Mouse (Mus musculus): ENCODE data around the gene Slu7.
A peak's percentile ranks its signal among the peaks of the same experiment; 100 is the strongest.

Gene Slu7

GRCm38 (mm10) chr11:43424386-43424785 is 9.2 kb upstream of the Slu7 start:
- DNase-seq (ENCODE audit: low read depth, low spot score): no peak

GRCm38 (mm10) chr11:43425166-43425709 is 8.3 kb upstream of the Slu7 start:
- DNase-seq (ENCODE audit: low read depth, low spot score): no peak

GRCm38 (mm10) chr11:43425824-43426413 is 7.6 kb upstream of the Slu7 start, which contains the start of gene Pttg1:
Gene Pttg1 (minus strand): TSS chr11:43426251.
- DNase-seq (ENCODE audit: low read depth, low spot score): peak; percentile 84

GRCm38 (mm10) chr11:43426414-43426884 is 7.1 kb upstream of the Slu7 start:
- DNase-seq (ENCODE audit: low read depth, low spot score): peak; percentile 48

- DNase-seq (ENCODE audit: low read depth, low spot score): no peak
These were observed 472 bp downstream of the Slu7 start for GRCm38 (mm10) chr11:43434024-43434407.

- DNase-seq (ENCODE audit: low read depth, low spot score): no peak
These were observed 7.6 kb downstream of the Slu7 start for GRCm38 (mm10) chr11:43441121-43441520.

- DNase-seq (ENCODE audit: low read depth, low spot score): no peak
These were observed 9.6 kb downstream of the Slu7 start for GRCm38 (mm10) chr11:43443183-43443582.

- no peak for DNase-seq (ENCODE audit: low read depth, low spot score)
These were observed 16.4 kb downstream of the Slu7 start for GRCm38 (mm10) chr11:43449916-43450315.

GRCm38 (mm10) chr11:43451322-43451721 is 17.8 kb downstream of the Slu7 start:
- DNase-seq (ENCODE audit: low read depth, low spot score): no peak

GRCm38 (mm10) chr11:43452266-43452665 is 18.7 kb downstream of the Slu7 start:
- DNase-seq (ENCODE audit: low read depth, low spot score): no peak

GRCm38 (mm10) chr11:43463204-43463603 is 29.7 kb downstream of the Slu7 start:
- DNase-seq (ENCODE audit: low read depth, low spot score): no peak

- DNase-seq (ENCODE audit: low read depth, low spot score): no peak
These were observed 36.6 kb downstream of the Slu7 start for GRCm38 (mm10) chr11:43470118-43470517.

GRCm38 (mm10) chr11:43470881-43471820 is 37.6 kb downstream of the Slu7 start:
- no peak for DNase-seq (ENCODE audit: low read depth, low spot score)

GRCm38 (mm10) chr11:43473115-43473514 is 39.6 kb downstream of the Slu7 start:
- DNase-seq (ENCODE audit: low read depth, low spot score): no peak

GRCm38 (mm10) chr11:43473635-43474224 is 40.2 kb downstream of the Slu7 start:
- no peak for DNase-seq (ENCODE audit: low read depth, low spot score)

GRCm38 (mm10) chr11:43474225-43474774 is 40.8 kb downstream of the Slu7 start, which contains the start of gene C1qtnf2:
Gene C1qtnf2 (plus strand): TSS chr11:43474276.
- no peak for DNase-seq (ENCODE audit: low read depth, low spot score)

GRCm38 (mm10) chr11:43479376-43479775 is 45.8 kb downstream of the Slu7 start:
- DNase-seq (ENCODE audit: low read depth, low spot score): no peak

- no peak for DNase-seq (ENCODE audit: low read depth, low spot score)
These were observed 47.0 kb downstream of the Slu7 start for GRCm38 (mm10) chr11:43480561-43480960.

GRCm38 (mm10) chr11:43481672-43482522 is 48.4 kb downstream of the Slu7 start:
- no peak for DNase-seq (ENCODE audit: low read depth, low spot score)

GRCm38 (mm10) chr11:43483122-43483792 is 49.7 kb downstream of the Slu7 start:
- DNase-seq (ENCODE audit: low read depth, low spot score): no peak

Measured in c-Kit-negative CD71-positive TER-119-positive erythroid progenitor cells, embryonic 14.5 days (primary cell).